Mouse (Mus musculus) thymus, adult 2 months (tissue): ENCODE measurements around the gene Atp11c.

Experiments
- CTCF ChIP-seq: fragments of 200-500 bp; IDR thresholded peaks from 2 replicates; pipeline ENCODE4 v1.5.1; 2012; ENCODE audit warnings: mild to moderate bottlenecking, control low read depth, low read length, moderate library complexity, borderline replicate concordance; ENCODE audit not compliant: control insufficient read depth, poor library complexity, insufficient read depth; ENCODE audit errors: extremely low read depth
- POLR2A ChIP-seq: fragments of 200-500 bp; IDR thresholded peaks from 2 replicates; pipeline ENCODE4 v1.6.1; 2012; ENCODE audit warnings: mild to moderate bottlenecking, low read length, control low read depth, moderate library complexity; ENCODE audit not compliant: control insufficient read depth, poor library complexity, insufficient read depth; ENCODE audit errors: extremely low read depth

GRCm38 (mm10) chrX:60547098-60547443, 45.4 kb downstream of the Atp11c start:
- TF ChIP-seq CTCF (no peak), POLR2A (no peak)
